Mouse (Mus musculus) liver, adult 2 months (tissue): ENCODE measurements around the gene Pfdn6. TPM values are rescaled to one million over a fixed set of nuclear protein-coding genes. Genes with fewer than 3 reads are reported as not detected.
A peak's percentile ranks its signal among the peaks of the same experiment; 100 is the strongest.

Source experiments
- DNase-seq: peaks from one replicate; pipeline ENCODE4 v3.0.0-alpha.2; 2011; ENCODE audit warnings: low read depth, low spot score; ENCODE audit errors: extremely low read depth
- H3K27ac ChIP-seq: fragments of 200-500 bp; replicated peaks from 2 replicates; pipeline ENCODE4 v1.5.1; 2012; ENCODE audit warnings: low read depth, mild to moderate bottlenecking, control low read depth, inconsistent platforms, low read length; ENCODE audit not compliant: insufficient read depth
- H3K27me3 ChIP-seq: fragments of 200-500 bp; 2 replicates; pipeline ENCODE4 v1.6.1; 2012; ENCODE audit warnings: mild to moderate bottlenecking, moderate library complexity, low read length, inconsistent platforms; ENCODE audit not compliant: control insufficient read depth, insufficient read depth
- H3K36me3 ChIP-seq: fragments of 200-500 bp; 2 replicates; pipeline ENCODE4 v1.6.1; 2012; ENCODE audit warnings: low read length, inconsistent platforms; ENCODE audit not compliant: control insufficient read depth, insufficient read depth
- H3K4me1 ChIP-seq: fragments of 200-500 bp; 2 replicates; pipeline ENCODE4 v1.6.1; 2011; ENCODE audit warnings: low read length; ENCODE audit not compliant: control insufficient read depth, insufficient read depth
- H3K4me3 ChIP-seq: fragments of 200-500 bp; 2 replicates; pipeline ENCODE4 v1.5.1; 2011; ENCODE audit warnings: low read depth, mild to moderate bottlenecking, control low read depth, low read length, moderate library complexity; ENCODE audit not compliant: insufficient read depth
- H3K79me2 ChIP-seq: fragments of 200-500 bp; 2 replicates; pipeline ENCODE4 v1.6.1; 2012; ENCODE audit warnings: inconsistent platforms, mild to moderate bottlenecking, low read length, moderate library complexity; ENCODE audit not compliant: control insufficient read depth, insufficient read depth
- H3K9ac ChIP-seq: fragments of 200-500 bp; 2 replicates; pipeline ENCODE4 v1.6.1; 2012; ENCODE audit warnings: low read depth, mild to moderate bottlenecking, control low read depth, inconsistent platforms, low read length
- CTCF ChIP-seq: fragments of 200-500 bp; IDR thresholded peaks from 2 replicates; pipeline ENCODE4 v1.5.1; 2011; ENCODE audit warnings: low read depth, low read length, control low read depth
- POLR2A ChIP-seq: fragments of 200-500 bp; IDR thresholded peaks from 2 replicates; pipeline ENCODE4 v1.6.1; 2011; ENCODE audit warnings: low read length, control low read depth; ENCODE audit not compliant: insufficient read depth; ENCODE audit errors: extremely low read depth
- WGBS: fragments of 180-500 bp; shearing (Covaris S2); methylation state at CpG from one replicate; pipeline ENCODE4 v1.1.7; 2018; 5-methylcytosine and 5-hydroxymethylcytosine counted together
- polyA plus RNA-seq: library from polyadenylated mRNA; depleted of rRNA; stranded (reverse); fragments of >200 nt; gene quantifications from 2 replicates; pipeline ENCODE4 v1.2.3, GENCODE M21; 2012
- total RNA-seq: library from RNA; depleted of rRNA; stranded (reverse); fragments of >200 nt; gene quantifications from 2 replicates; pipeline ENCODE4 v1.2.3, GENCODE M21; 2014

Gene Pfdn6
- total and polyA plus RNA-seq, 2 experiments: 15.5 to 40.8 TPM

DNA sequence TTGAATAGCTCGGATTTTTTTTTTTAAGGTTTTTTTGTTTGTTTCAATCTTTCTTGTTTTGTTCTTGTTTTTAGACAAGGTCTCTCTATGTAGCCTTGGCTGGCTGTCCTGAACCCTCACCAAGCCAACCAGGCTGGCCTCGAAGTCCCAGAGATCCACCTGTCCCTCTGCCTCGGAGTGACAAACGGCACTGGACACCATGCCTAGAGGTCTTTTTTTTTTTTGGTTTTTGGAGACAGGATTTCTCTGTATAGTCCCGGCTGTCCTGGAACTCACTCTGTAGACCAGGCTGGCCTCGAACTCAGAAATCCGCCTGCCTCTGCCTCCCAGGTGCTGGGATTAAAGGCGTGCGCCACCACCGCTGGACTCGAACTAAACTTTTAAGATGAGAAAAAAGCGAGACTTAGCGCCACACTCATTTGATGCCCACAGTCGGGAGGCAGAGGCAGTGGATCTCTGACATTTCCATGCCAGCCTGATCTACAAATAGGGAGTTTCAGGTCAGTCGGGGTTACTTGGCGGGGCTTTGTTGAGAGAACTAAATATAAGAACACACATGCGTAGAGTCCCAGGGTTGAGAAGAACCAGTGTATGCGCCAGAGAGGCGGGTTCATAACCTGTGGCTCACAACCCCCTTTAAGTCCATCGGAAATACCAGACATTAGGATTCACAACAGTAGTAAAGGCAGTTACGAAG is 11.7 kb downstream of the Pfdn6 start:
- Histone ChIP-seq H3K27me3 (no peaks in the 10 kb centered on the region), H3K9ac (no peak overlapping the region), H3K36me3 (0 out of 2 replicates have a peak, but pooled peaks cover 2% of the 10 kb centered on the region), H3K79me2 (peaks cover 11% of the 10 kb centered on the region; the same call in 1 of the 2 replicates), H3K4me1 (peaks cover 3% of the 10 kb centered on the region), H3K27ac (no peak overlapping the region), H3K4me3 (peak overlapping the region; percentile 68)
- no peak for DNase-seq
- WGBS: 55% methylated on average over 21 of the region's 21 CpGs
- TF ChIP-seq CTCF: no peak
- no peak for TF ChIP-seq POLR2A

- Histone ChIP-seq H3K27me3 (no peaks in the 10 kb centered on the region), H3K4me1 (no peaks in the 10 kb centered on the region; the same call in 1 of the 2 replicates), H3K79me2 (peaks cover 11% of the 10 kb centered on the region; the same call in 1 of the 2 replicates), H3K27ac (no peak overlapping the region), H3K36me3 (0 out of 2 replicates have a peak, but pooled peaks cover 2% of the 10 kb centered on the region), H3K9ac (no peak overlapping the region), H3K4me3 (no peak overlapping the region)
- 88% methylated on average over 17 of the region's 17 CpGs for WGBS
- TF ChIP-seq POLR2A (no peak), CTCF (peak; percentile 48)
- no peak for DNase-seq
Measured at GRCm38 (mm10) chr17:33926207-33926932, 13.8 kb downstream of the Pfdn6 start.

- no peaks in the 10 kb centered on the region; the same call in none of the 2 replicates for H3K4me1 ChIP-seq
- WGBS: 93% methylated on average over 21 of the region's 21 CpGs
- no peak overlapping the region for H3K4me3 ChIP-seq
- no peak for DNase-seq
- H3K27ac ChIP-seq: no peak overlapping the region
- H3K9ac ChIP-seq: no peak overlapping the region
- 0 out of 2 replicates have a peak, but pooled peaks have one; percentile 8 for TF ChIP-seq CTCF
- no peak for TF ChIP-seq POLR2A
- H3K27me3 ChIP-seq: no peaks in the 10 kb centered on the region
- H3K36me3 ChIP-seq: 0 out of 2 replicates have a peak, but pooled peaks cover 2% of the 10 kb centered on the region
- peaks cover 11% of the 10 kb centered on the region; the same call in 1 of the 2 replicates for H3K79me2 ChIP-seq
Measured at GRCm38 (mm10) chr17:33925406-33926116, 14.6 kb downstream of the Pfdn6 start.

GRCm38 (mm10) chr17:33924577-33925283 is 15.4 kb downstream of the Pfdn6 start:
- no peaks in the 10 kb centered on the region; the same call in none of the 2 replicates for H3K4me1 ChIP-seq
- DNase-seq: no peak
- WGBS: 93% methylated on average over 10 of the region's 10 CpGs

GRCm38 (mm10) chr17:33921361-33921760 is 18.8 kb downstream of the Pfdn6 start:
- Histone ChIP-seq H3K27ac (no peak overlapping the region), H3K9ac (no peak overlapping the region), H3K4me1 (peaks cover 11% of the 10 kb centered on the region), H3K36me3 (no peaks in the 10 kb centered on the region), H3K4me3 (no peak overlapping the region), H3K27me3 (no peaks in the 10 kb centered on the region), H3K79me2 (peaks cover 9% of the 10 kb centered on the region; the same call in 1 of the 2 replicates)
- WGBS: 86% methylated on average over 7 of the region's 7 CpGs
- no peak for DNase-seq
- TF ChIP-seq POLR2A (no peak), CTCF (no peak)

More at GRCm38 (mm10) chr17:33924577-33925283, 15.4 kb downstream of the Pfdn6 start:
- H3K36me3 ChIP-seq: 0 out of 2 replicates have a peak, but pooled peaks cover 2% of the 10 kb centered on the region
- H3K4me3 ChIP-seq: no peak overlapping the region
- no peak overlapping the region for H3K27ac ChIP-seq
- no peak for TF ChIP-seq POLR2A
- TF ChIP-seq CTCF: peak; percentile 59
- no peaks in the 10 kb centered on the region for H3K27me3 ChIP-seq
- peaks cover 11% of the 10 kb centered on the region; the same call in 1 of the 2 replicates for H3K79me2 ChIP-seq
- no peak overlapping the region for H3K9ac ChIP-seq
